Mouse (Mus musculus) bone marrow, adult 2 months (tissue): ENCODE measurements at regions not wholly inside any gene's neighbourhood (a gene's known extent, or its start where the extent isn't known, plus 50 kb on each side); places are given as distances from the start of the nearest gene placed in this dataset.

ENCODE experiments used
- CTCF ChIP-seq: fragments of 200-500 bp; IDR thresholded peaks from 2 replicates; pipeline ENCODE4 v1.5.1; 2011; ENCODE audit warnings: low read length, control low read depth; ENCODE audit not compliant: control insufficient read depth, insufficient read depth
- POLR2A ChIP-seq: fragments of 200-500 bp; IDR thresholded peaks from 2 replicates; pipeline ENCODE4 v1.6.1; 2011; ENCODE audit warnings: low read depth, mild to moderate bottlenecking, control low read depth, low read length, borderline replicate concordance; ENCODE audit not compliant: control insufficient read depth

- no peak for TF ChIP-seq CTCF
- no peak for TF ChIP-seq POLR2A
Observed at GRCm38 (mm10) chr5:133389023-133389840, 710.3 kb upstream of the Castor2 start.
